ENCODE assay signal across 8 mouse cellular contexts in the genomic region with DNA sequence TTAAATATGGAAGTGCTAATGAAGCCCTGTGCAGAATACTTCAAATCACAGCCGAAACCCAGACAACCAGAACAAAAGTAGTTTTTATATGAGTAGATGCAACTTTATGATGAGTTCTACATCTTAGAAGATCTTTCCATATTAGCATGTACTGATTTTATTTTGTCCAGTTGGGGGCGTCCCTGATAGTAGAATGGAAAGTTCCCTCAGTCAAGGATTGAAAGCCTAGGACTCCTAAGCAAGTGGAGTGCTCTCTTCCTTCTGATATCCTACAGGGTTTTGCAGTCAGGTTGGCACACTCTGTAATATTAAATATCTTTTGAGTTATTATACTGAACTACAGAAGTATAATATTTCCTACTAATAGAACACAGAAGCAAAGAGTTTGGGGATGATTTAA.
DNase-seq lines count a peak whose midpoint lies in the region; TF ChIP-seq lines count a peak whose summit lies in the region.

No protein-coding gene starts in this region.

- H3K79me2 ChIP-seq in heart, adult 2 months (replicated peaks; ENCODE audit: control insufficient read depth, insufficient read depth, low read length), result no peaks in the 10 kb centered on the region

- DNase-seq in heart, adult 2 months, result no peak
- no peak for DNase-seq in heart, adult 8-10 months (ENCODE audit: low spot score)
- DNase-seq in 3T3-L1 (ENCODE audit: low read depth, low spot score) (peak; percentile 44), liver (no peak)
- DNase-seq in cerebellum, adult 8-10 months, result peak; percentile 58
- DNase-seq in induced T-regulatory cell, adult 2 months (ENCODE audit: low read depth), result peak; percentile 16
- DNase-seq in urinary bladder, adult 2 months (ENCODE audit: low spot score), result no peak
- no peak for DNase-seq in kidney, adult 9 months

- H3K27me3 ChIP-seq in heart, adult 2 months (ENCODE audit: control insufficient read depth, insufficient read depth, low read length), result no peaks in the 10 kb centered on the region

- H3K4me3 ChIP-seq in heart, adult 2 months, result no peak overlapping the region

- WGBS in heart, adult 2 months, result 75% methylated on average over 2 of the region's 2 CpGs

- H3K9ac ChIP-seq in heart, adult 2 months (ENCODE audit: low read depth, low read length), result no peak overlapping the region

- no peaks in the 10 kb centered on the region for H3K4me1 ChIP-seq in heart, adult 2 months (ENCODE audit: control insufficient read depth, insufficient read depth, low read length)

- no peak overlapping the region for H3K27ac ChIP-seq in heart, adult 2 months

- no peak for TF ChIP-seq POLR2A in heart, adult 2 months (IDR thresholded peaks at IDR 0.05; ENCODE audit: insufficient read depth, low read depth, low read length)

- H3K36me3 ChIP-seq in heart, adult 2 months (ENCODE audit: control insufficient read depth, insufficient read depth, low read length), result no peaks in the 10 kb centered on the region

- intact Hi-C loops in heart, adult 2 months (cut with DNase I), result loop anchor here (2.0 kb wide), 1 partner anchor 824 kb away; no protein-coding TSS in a partner anchor

- TF ChIP-seq EP300 in heart, adult 2 months (IDR thresholded peaks at IDR 0.05; ENCODE audit: insufficient read depth, low read depth, low read length), result no peak

- TF ChIP-seq CTCF in heart, adult 2 months (IDR thresholded peaks at IDR 0.05), result peak; percentile 32

Comparison
In these comparisons a context has a peak if more than half of its experiments do, and no peak if none do; other contexts are left out.
1. DNase-seq: peak in 3T3-L1 (single experiment), cerebellum, adult 8-10 months (single experiment) and induced T-regulatory cell, adult 2 months (single experiment); none in heart, adult 2 months (0 of 2), heart, adult 8-10 months (single experiment), urinary bladder, adult 2 months (single experiment), liver (single experiment) and kidney, adult 9 months (single experiment).